Mouse (Mus musculus): ENCODE data around the gene Rp2.
"Not testable (repeated sequence)": the region's sequence is repeated elsewhere in the genome, so short reads cannot be mapped to it uniquely, and the experiment has no call there.

Rp2 gene

GRCm38 (mm10) chrX:20364391-20365365 lies at the start of gene Rp2:
Rp2 (plus strand) TSS chrX:20364481.
- DNase-seq: peak; percentile 75 to 83

- DNase-seq: no peak
Observed at GRCm38 (mm10) chrX:20332756-20333155, 31.5 kb upstream of the Rp2 start.

GRCm38 (mm10) chrX:20335722-20336121 lies 28.6 kb upstream of the Rp2 start:
- DNase-seq: no peak

GRCm38 (mm10) chrX:20344980-20345379 lies 19.3 kb upstream of the Rp2 start:
- DNase-seq: no peak

- no peak for DNase-seq
Observed at GRCm38 (mm10) chrX:20346355-20346754, 17.9 kb upstream of the Rp2 start.

GRCm38 (mm10) chrX:20350241-20350640 lies 14.0 kb upstream of the Rp2 start:
- DNase-seq: not testable (repeated sequence)

GRCm38 (mm10) chrX:20355283-20355682 lies 9.0 kb upstream of the Rp2 start:
- no peak for DNase-seq

- DNase-seq: no peak
Observed at GRCm38 (mm10) chrX:20356309-20356708, 8.0 kb upstream of the Rp2 start.

- no peak for DNase-seq
Observed at GRCm38 (mm10) chrX:20366036-20366435, 1.8 kb downstream of the Rp2 start.

GRCm38 (mm10) chrX:20379347-20380014 lies 15.2 kb downstream of the Rp2 start:
- DNase-seq: no peak

GRCm38 (mm10) chrX:20382260-20382659 lies 18.0 kb downstream of the Rp2 start:
- no peak for DNase-seq

GRCm38 (mm10) chrX:20387006-20387405 lies 22.7 kb downstream of the Rp2 start:
- no peak for DNase-seq

GRCm38 (mm10) chrX:20391964-20392363 lies 27.7 kb downstream of the Rp2 start:
- DNase-seq: not testable (repeated sequence)

- no peak for DNase-seq
Observed at GRCm38 (mm10) chrX:20392942-20393341, 28.7 kb downstream of the Rp2 start.

GRCm38 (mm10) chrX:20404068-20404467 lies 39.8 kb downstream of the Rp2 start:
- DNase-seq: no peak

- DNase-seq: no peak
Observed at GRCm38 (mm10) chrX:20406909-20407308, 42.6 kb downstream of the Rp2 start.

- DNase-seq: no peak
Observed at GRCm38 (mm10) chrX:20407676-20408075, 43.4 kb downstream of the Rp2 start.

- DNase-seq: no peak
Observed at GRCm38 (mm10) chrX:20411382-20411781, 47.1 kb downstream of the Rp2 start.

GRCm38 (mm10) chrX:20412221-20412620 lies 47.9 kb downstream of the Rp2 start:
- DNase-seq: no peak

- DNase-seq: no peak
Observed at GRCm38 (mm10) chrX:20414885-20415622, 50.8 kb downstream of the Rp2 start.

- no peak for DNase-seq
Observed at GRCm38 (mm10) chrX:20418461-20418860, 54.2 kb downstream of the Rp2 start.

GRCm38 (mm10) chrX:20419536-20419935 lies 55.3 kb downstream of the Rp2 start:
- no peak for DNase-seq

Measured in thymus, adult 18-20 months (tissue).